Mouse (Mus musculus): ENCODE measurements around the gene Scnn1g. TPM values are rescaled to one million over a fixed set of nuclear protein-coding genes. Genes with fewer than 3 reads are reported as not detected.

Scnn1g gene
- polyA plus RNA-seq, 1 experiment from 2014 or later = not detected

- Histone ChIP-seq H3K4me1 (peaks cover 10% of the 10 kb centered on the region), H3K27me3 (ENCODE audit: low read depth, poor library complexity, severe bottlenecking) (0 out of 2 replicates have a peak, but pooled peaks cover 5% of the 10 kb centered on the region), H3K36me3 (no peaks in the 10 kb centered on the region), H3K9me3 (replicated peaks) (no peaks in the 10 kb centered on the region), H3K27ac (no peak overlapping the region; the same call in 1 of the 2 replicates), H3K4me3 (no peak overlapping the region)
- DNase-seq (ENCODE audit: low spot score) = no peak
- 53% methylated on average over 2 of the region's 2 CpGs for WGBS
Observed at GRCm38 (mm10) chr7:121711171-121711570, 23.1 kb upstream of the Scnn1g start.

- H3K27ac ChIP-seq = no peak overlapping the region
- H3K4me1 ChIP-seq = no peaks in the 10 kb centered on the region
- WGBS = 73% methylated on average over 7 of the region's 7 CpGs
Observed at GRCm38 (mm10) chr7:121717031-121717430, 17.2 kb upstream of the Scnn1g start.

GRCm38 (mm10) chr7:121730225-121730624, 4.1 kb upstream of the Scnn1g start:
- no peaks in the 10 kb centered on the region for H3K36me3 ChIP-seq
- DNase-seq (ENCODE audit: low spot score) = peak; percentile 81
- H3K27ac ChIP-seq = no peak overlapping the region
- no peaks in the 10 kb centered on the region for H3K9me3 ChIP-seq (replicated peaks)
- H3K4me1 ChIP-seq = peaks cover 10% of the 10 kb centered on the region; the same call in 1 of the 2 replicates
- H3K4me3 ChIP-seq = no peak overlapping the region
- 24% methylated on average over 5 of the region's 5 CpGs for WGBS
- peaks cover 24% of the 10 kb centered on the region for H3K27me3 ChIP-seq (ENCODE audit: low read depth, poor library complexity, severe bottlenecking)

More at GRCm38 (mm10) chr7:121717031-121717430, 17.2 kb upstream of the Scnn1g start:
- H3K36me3 ChIP-seq = no peaks in the 10 kb centered on the region
- DNase-seq (ENCODE audit: low spot score) = no peak
- no peak overlapping the region for H3K4me3 ChIP-seq
- no peaks in the 10 kb centered on the region for H3K9me3 ChIP-seq (replicated peaks)
- no peaks in the 10 kb centered on the region for H3K27me3 ChIP-seq (ENCODE audit: low read depth, poor library complexity, severe bottlenecking)

- no peaks in the 10 kb centered on the region for H3K9me3 ChIP-seq (replicated peaks)
- no peaks in the 10 kb centered on the region for H3K36me3 ChIP-seq
- DNase-seq (ENCODE audit: low spot score) = no peak
- H3K27ac ChIP-seq = no peak overlapping the region
- H3K4me3 ChIP-seq = no peak overlapping the region
- H3K27me3 ChIP-seq (ENCODE audit: low read depth, poor library complexity, severe bottlenecking) = peaks cover 58% of the 10 kb centered on the region
- 62% methylated on average over 29 of the region's 29 CpGs for WGBS
- H3K4me1 ChIP-seq = peaks cover 10% of the 10 kb centered on the region; the same call in 1 of the 2 replicates
Observed at GRCm38 (mm10) chr7:121737511-121738415, 3.5 kb downstream of the Scnn1g start.

- no peaks in the 10 kb centered on the region for H3K27me3 ChIP-seq (ENCODE audit: low read depth, poor library complexity, severe bottlenecking)
- DNase-seq (ENCODE audit: low spot score) = no peak
- 89% methylated on average over 5 of the region's 5 CpGs for WGBS
- H3K36me3 ChIP-seq = no peaks in the 10 kb centered on the region
- no peaks in the 10 kb centered on the region for H3K9me3 ChIP-seq (replicated peaks)
- H3K27ac ChIP-seq = no peak overlapping the region
- no peak overlapping the region for H3K4me3 ChIP-seq
- no peaks in the 10 kb centered on the region for H3K4me1 ChIP-seq
Observed at GRCm38 (mm10) chr7:121750244-121750643, 16.0 kb downstream of the Scnn1g start.

GRCm38 (mm10) chr7:121754748-121755147, 20.5 kb downstream of the Scnn1g start:
- H3K27ac ChIP-seq = no peak overlapping the region
- H3K27me3 ChIP-seq (ENCODE audit: low read depth, poor library complexity, severe bottlenecking) = no peaks in the 10 kb centered on the region
- H3K9me3 ChIP-seq (replicated peaks) = no peaks in the 10 kb centered on the region
- DNase-seq (ENCODE audit: low spot score) = no peak
- no peaks in the 10 kb centered on the region for H3K4me1 ChIP-seq
- H3K36me3 ChIP-seq = no peaks in the 10 kb centered on the region
- no peak overlapping the region for H3K4me3 ChIP-seq
- WGBS = 77% methylated on average over 8 of the region's 8 CpGs

- no peak for DNase-seq (ENCODE audit: low spot score)
- H3K4me3 ChIP-seq = no peak overlapping the region
- H3K27me3 ChIP-seq (ENCODE audit: low read depth, poor library complexity, severe bottlenecking) = no peaks in the 10 kb centered on the region
- WGBS = 89% methylated on average over 4 of the region's 4 CpGs
- H3K9me3 ChIP-seq (replicated peaks) = no peaks in the 10 kb centered on the region
- H3K27ac ChIP-seq = no peak overlapping the region
- no peaks in the 10 kb centered on the region for H3K4me1 ChIP-seq
- no peaks in the 10 kb centered on the region for H3K36me3 ChIP-seq
Observed at GRCm38 (mm10) chr7:121763328-121763727, 29.0 kb downstream of the Scnn1g start.

GRCm38 (mm10) chr7:121767900-121768299, 33.6 kb downstream of the Scnn1g start:
- H3K27ac ChIP-seq = no peak overlapping the region
- no peaks in the 10 kb centered on the region for H3K27me3 ChIP-seq (ENCODE audit: low read depth, poor library complexity, severe bottlenecking)
- 80% methylated on average over 3 of the region's 3 CpGs for WGBS
- no peak for DNase-seq (ENCODE audit: low spot score)
- H3K4me1 ChIP-seq = no peaks in the 10 kb centered on the region
- H3K4me3 ChIP-seq = no peak overlapping the region
- no peaks in the 10 kb centered on the region for H3K9me3 ChIP-seq (replicated peaks)
- H3K36me3 ChIP-seq = no peaks in the 10 kb centered on the region

GRCm38 (mm10) chr7:121768983-121769382, 34.7 kb downstream of the Scnn1g start:
- H3K36me3 ChIP-seq = no peaks in the 10 kb centered on the region
- no peaks in the 10 kb centered on the region for H3K4me1 ChIP-seq
- no peak for DNase-seq (ENCODE audit: low spot score)
- no peaks in the 10 kb centered on the region for H3K27me3 ChIP-seq (ENCODE audit: low read depth, poor library complexity, severe bottlenecking)
- H3K27ac ChIP-seq = no peak overlapping the region
- H3K9me3 ChIP-seq (replicated peaks) = no peaks in the 10 kb centered on the region
- WGBS = 90% methylated on average over 9 of the region's 9 CpGs
- no peak overlapping the region for H3K4me3 ChIP-seq

GRCm38 (mm10) chr7:121778553-121778952, 44.3 kb downstream of the Scnn1g start:
- Histone ChIP-seq H3K36me3 (no peaks in the 10 kb centered on the region), H3K27me3 (ENCODE audit: low read depth, poor library complexity, severe bottlenecking) (no peaks in the 10 kb centered on the region), H3K9me3 (replicated peaks) (no peaks in the 10 kb centered on the region), H3K4me3 (no peak overlapping the region), H3K4me1 (no peaks in the 10 kb centered on the region), H3K27ac (no peak overlapping the region)
- WGBS = 69% methylated on average over 1 of the region's 1 CpGs
- no peak for DNase-seq (ENCODE audit: low spot score)

- no peaks in the 10 kb centered on the region for H3K9me3 ChIP-seq (replicated peaks)
- no peaks in the 10 kb centered on the region for H3K27me3 ChIP-seq (ENCODE audit: low read depth, poor library complexity, severe bottlenecking)
- DNase-seq (ENCODE audit: low spot score) = no peak
- no peaks in the 10 kb centered on the region for H3K36me3 ChIP-seq
- 88% methylated on average over 3 of the region's 3 CpGs for WGBS
- no peak overlapping the region for H3K27ac ChIP-seq
- H3K4me3 ChIP-seq = no peak overlapping the region
- no peaks in the 10 kb centered on the region for H3K4me1 ChIP-seq
Observed at GRCm38 (mm10) chr7:121778980-121779379, 44.7 kb downstream of the Scnn1g start.

GRCm38 (mm10) chr7:121779409-121779808, 45.1 kb downstream of the Scnn1g start:
- H3K4me3 ChIP-seq = no peak overlapping the region
- no peaks in the 10 kb centered on the region for H3K36me3 ChIP-seq
- no peak for DNase-seq (ENCODE audit: low spot score)

GRCm38 (mm10) chr7:121782188-121782909, 48.1 kb downstream of the Scnn1g start:
- no peak overlapping the region for H3K4me3 ChIP-seq
- DNase-seq (ENCODE audit: low spot score) = no peak
- no peaks in the 10 kb centered on the region for H3K9me3 ChIP-seq (replicated peaks)
- no peak overlapping the region for H3K27ac ChIP-seq
- H3K27me3 ChIP-seq (ENCODE audit: low read depth, poor library complexity, severe bottlenecking) = no peaks in the 10 kb centered on the region
- H3K4me1 ChIP-seq = no peaks in the 10 kb centered on the region
- H3K36me3 ChIP-seq = no peaks in the 10 kb centered on the region
- whole genome bisulfite sequencing = 77% methylated on average over 3 of the region's 3 CpGs

More at GRCm38 (mm10) chr7:121779409-121779808, 45.1 kb downstream of the Scnn1g start:
- H3K27ac ChIP-seq = no peak overlapping the region
- H3K27me3 ChIP-seq (ENCODE audit: low read depth, poor library complexity, severe bottlenecking) = no peaks in the 10 kb centered on the region
- H3K4me1 ChIP-seq = no peaks in the 10 kb centered on the region
- no peaks in the 10 kb centered on the region for H3K9me3 ChIP-seq (replicated peaks)
